Mouse (Mus musculus) kidney, adult 2 months (tissue): ENCODE results near the gene Efna3.

Experiments used
- CTCF ChIP-seq: fragments of 200-500 bp; conservative IDR thresholded peaks from 2 replicates; pipeline ENCODE4 v1.5.1; 2011; ENCODE audit warnings: low read depth, mild to moderate bottlenecking, control low read depth, low read length, moderate library complexity, mixed read lengths; ENCODE audit not compliant: insufficient read depth, insufficient read length
- POLR2A ChIP-seq: fragments of 200-500 bp; IDR thresholded peaks from one replicate; pipeline ENCODE4 v1.6.1; 2011; ENCODE audit warnings: low read depth, low read length, control low read depth

GRCm38 (mm10) chr3:89282291-89282643, 40.5 kb downstream of the Efna3 start:
- no peak for TF ChIP-seq CTCF
- no peak for TF ChIP-seq POLR2A
